Mouse (Mus musculus): Measurements from ENCODE around the gene Sh3bp2.

- TF ChIP-seq CTCF (IDR thresholded peaks at IDR 0.05; ENCODE audit: borderline replicate concordance, control insufficient read depth, extremely low read depth, insufficient read depth, low read length, poor library complexity) (no peak), POLR2A (IDR thresholded peaks at IDR 0.05; ENCODE audit: control insufficient read depth, extremely low read depth, insufficient read depth, low read length, poor library complexity) (no peak)
These were observed 21.8 kb downstream of the Sh3bp2 start for GRCm38 (mm10) chr5:34547410-34547809.

All from thymus, adult 2 months (tissue).